Mouse (Mus musculus) embryonic facial prominence, embryonic 11.5 days (tissue): ENCODE measurements around the gene Pbx4. TPM values are rescaled to one million over a fixed set of nuclear protein-coding genes. Genes with fewer than 3 reads are reported as not detected.

Source experiments
- ATAC-seq: fragments of 200-750 bp; cut with Nextera tagmentation; replicated peaks from 2 replicates; pipeline ENCODE4 v1.8.0; 2017; ENCODE audit warnings: low read depth; ENCODE audit not compliant: insufficient number of reproducible peaks, low FRiP score, low TSS enrichment
- DNase-seq: peaks from one replicate; pipeline ENCODE4 v3.0.0-alpha.2; 2015; ENCODE audit warnings: low spot score
- H3K27ac ChIP-seq: fragments of 300-500 bp; sonication (generic); replicated peaks from 2 replicates; pipeline ENCODE4 v1.5.1; 2014; ENCODE audit warnings: mild to moderate bottlenecking, low read depth, low read length, control low read depth
- H3K27me3 ChIP-seq: fragments of 300-500 bp; sonication (generic); 2 replicates; pipeline ENCODE4 v1.6.1; 2014; ENCODE audit warnings: mild to moderate bottlenecking, low read length, moderate library complexity, mixed read lengths; ENCODE audit not compliant: control insufficient read depth, insufficient read depth
- H3K36me3 ChIP-seq: fragments of 300-500 bp; sonication (generic); replicated peaks from 2 replicates; pipeline ENCODE4 v1.6.1; 2014; ENCODE audit warnings: low read depth, mild to moderate bottlenecking, low read length, moderate library complexity, mixed read lengths; ENCODE audit not compliant: control insufficient read depth, insufficient read depth
- H3K4me1 ChIP-seq: fragments of 300-500 bp; sonication (generic); 2 replicates; pipeline ENCODE4 v1.6.1; 2014; ENCODE audit warnings: low read length, mixed read lengths; ENCODE audit not compliant: control insufficient read depth, insufficient read depth
- H3K4me2 ChIP-seq: fragments of 300-500 bp; sonication (generic); 2 replicates; pipeline ENCODE4 v1.6.1; 2014; ENCODE audit warnings: low read depth, mild to moderate bottlenecking, control low read depth, low read length, moderate library complexity
- H3K4me3 ChIP-seq: fragments of 300-500 bp; sonication (generic); 2 replicates; pipeline ENCODE4 v1.5.1; 2014; ENCODE audit warnings: low read depth, low read length, control low read depth
- H3K9ac ChIP-seq: fragments of 300-500 bp; sonication (generic); replicated peaks from 2 replicates; pipeline ENCODE4 v1.6.1; 2014; ENCODE audit warnings: mild to moderate bottlenecking, control low read depth, low read length
- H3K9me3 ChIP-seq: fragments of 300-500 bp; sonication (generic); replicated peaks from 2 replicates; pipeline ENCODE4 v1.6.1; 2016; ENCODE audit warnings: mild to moderate bottlenecking, low read length, inconsistent platforms, mixed read lengths; ENCODE audit not compliant: control insufficient read depth
- WGBS: fragments of 180-500 bp; shearing (Covaris S2); extraction: QIAGEN DNeasy Blood & Tissue Kit; methylation state at CpG from one replicate; pipeline ENCODE4 v1.1.7; 2014; 5-methylcytosine and 5-hydroxymethylcytosine counted together
- polyA plus RNA-seq: library from polyadenylated mRNA; unstranded; fragments of >200 nt; fragmentation: Nextera tagmentation; extraction: Ambion mirVana; gene quantifications from 2 replicates; pipeline ENCODE4 v1.2.1, GENCODE M21; 2014

Pbx4 gene
- polyA plus RNA-seq, 1 experiment from 2014 or later, result 13.8 TPM

GRCm38 (mm10) chr8:69897857-69898256, 65.6 kb downstream of the Pbx4 start:
- no peaks in the 10 kb centered on the region for H3K4me1 ChIP-seq
- H3K27me3 ChIP-seq, result no peaks in the 10 kb centered on the region
- no peaks in the 10 kb centered on the region for H3K36me3 ChIP-seq
- no peak overlapping the region for H3K9ac ChIP-seq
- no peak overlapping the region for H3K4me3 ChIP-seq
- ATAC-seq, result no peak
- DNase-seq, result no peak
- no peak overlapping the region for H3K27ac ChIP-seq
- H3K9me3 ChIP-seq, result no peaks in the 10 kb centered on the region
- 83% methylated on average over 6 of the region's 6 CpGs for WGBS
- no peak overlapping the region for H3K4me2 ChIP-seq

GRCm38 (mm10) chr8:69899876-69900275, 67.6 kb downstream of the Pbx4 start:
- 95% methylated on average over 2 of the region's 2 CpGs for WGBS
- Histone ChIP-seq H3K4me3 (no peak overlapping the region), H3K36me3 (no peaks in the 10 kb centered on the region), H3K9ac (no peak overlapping the region), H3K9me3 (no peaks in the 10 kb centered on the region), H3K27ac (no peak overlapping the region), H3K4me1 (no peaks in the 10 kb centered on the region), H3K27me3 (no peaks in the 10 kb centered on the region), H3K4me2 (no peak overlapping the region)
- DNase-seq, result no peak
- ATAC-seq, result no peak

- ATAC-seq (no peak), DNase-seq (no peak)
- H3K4me3 ChIP-seq, result peak overlapping the region; percentile 75
- no peaks in the 10 kb centered on the region for H3K9me3 ChIP-seq
- H3K27me3 ChIP-seq, result no peaks in the 10 kb centered on the region
- peak overlapping the region; percentile 82 for H3K9ac ChIP-seq
- WGBS, result 17% methylated on average over 12 of the region's 12 CpGs
- H3K36me3 ChIP-seq, result no peaks in the 10 kb centered on the region
- peak overlapping the region; percentile 59 for H3K4me2 ChIP-seq
- no peaks in the 10 kb centered on the region for H3K4me1 ChIP-seq
- peak overlapping the region; percentile 59 for H3K27ac ChIP-seq
These were observed 68.7 kb downstream of the Pbx4 start for GRCm38 (mm10) chr8:69900895-69901451.

- no peaks in the 10 kb centered on the region for H3K4me1 ChIP-seq
- 1% methylated on average over 41 of the region's 41 CpGs for WGBS
These were observed 69.3 kb downstream of the Pbx4 start for GRCm38 (mm10) chr8:69901484-69902162.

GRCm38 (mm10) chr8:69902163-69903062, 70.1 kb downstream of the Pbx4 start, which contains the start of the genes Tssk6, Ndufa13 and Yjefn3:
Tssk6 (plus strand) TSS chr8:69902184.
Ndufa13 (minus strand) TSS chr8:69902558.
Yjefn3 (minus strand) TSS chr8:69902712.
- H3K36me3 ChIP-seq, result no peaks in the 10 kb centered on the region; the same call in 1 of the 2 replicates
- ATAC-seq (peak; percentile 49), DNase-seq (peak; percentile 48)
- peak within 1 kb of the TSS; percentile 75 for H3K4me3 ChIP-seq
- H3K27me3 ChIP-seq, result no peaks in the 10 kb centered on the region
- no peaks in the 10 kb centered on the region for H3K9me3 ChIP-seq
- H3K27ac ChIP-seq, result peak within 1 kb of the TSS; percentile 75
- WGBS, result 5% methylated on average over 89 of the region's 89 CpGs
- H3K4me1 ChIP-seq, result no peaks in the 10 kb centered on the region
- peak within 1 kb of the TSS; percentile 82 for H3K9ac ChIP-seq
- H3K4me2 ChIP-seq, result peak within 1 kb of the TSS; percentile 94

More at GRCm38 (mm10) chr8:69901484-69902162, 69.3 kb downstream of the Pbx4 start:
- no peaks in the 10 kb centered on the region for H3K9me3 ChIP-seq
- H3K36me3 ChIP-seq, result no peaks in the 10 kb centered on the region
- H3K4me3 ChIP-seq, result peak overlapping the region; percentile 75
- no peaks in the 10 kb centered on the region for H3K27me3 ChIP-seq
- H3K27ac ChIP-seq, result peak overlapping the region; percentile 68
- peak; percentile 64 for ATAC-seq
- peak; percentile 96 for DNase-seq
- peak overlapping the region; percentile 94 for H3K4me2 ChIP-seq
- peak overlapping the region; percentile 82 for H3K9ac ChIP-seq

GRCm38 (mm10) chr8:69903063-69903542, 70.8 kb downstream of the Pbx4 start:
- under 1% methylated on average over 42 of the region's 45 CpGs for WGBS
- Histone ChIP-seq H3K27ac (peak overlapping the region; percentile 75), H3K4me1 (no peaks in the 10 kb centered on the region)

GRCm38 (mm10) chr8:69904096-69904495, 71.8 kb downstream of the Pbx4 start:
- WGBS, result 74% methylated on average over 8 of the region's 8 CpGs
- Histone ChIP-seq H3K9me3 (no peaks in the 10 kb centered on the region), H3K9ac (no peak overlapping the region), H3K4me2 (no peak overlapping the region), H3K4me1 (no peaks in the 10 kb centered on the region), H3K4me3 (no peak overlapping the region), H3K27ac (no peak overlapping the region), H3K36me3 (no peaks in the 10 kb centered on the region; the same call in none of the 2 replicates), H3K27me3 (no peaks in the 10 kb centered on the region)
- DNase-seq (no peak), ATAC-seq (no peak)

More at GRCm38 (mm10) chr8:69903063-69903542, 70.8 kb downstream of the Pbx4 start:
- peak; percentile 100 for DNase-seq
- Histone ChIP-seq H3K9ac (peak overlapping the region; percentile 81), H3K27me3 (no peaks in the 10 kb centered on the region), H3K4me2 (peak overlapping the region; percentile 94), H3K9me3 (no peaks in the 10 kb centered on the region), H3K36me3 (no peaks in the 10 kb centered on the region; the same call in 1 of the 2 replicates), H3K4me3 (peak overlapping the region; percentile 75)
- peak; percentile 82 for ATAC-seq
